Mouse (Mus musculus) heart, postnatal 0 days (tissue): Measurements from ENCODE around the gene Epha3. TPM values are rescaled to one million over a fixed set of nuclear protein-coding genes. Genes with fewer than 3 reads are reported as not detected.

Experiments used
- ATAC-seq: fragments of 200-750 bp; cut with Nextera tagmentation; 2 replicates; pipeline ENCODE4 v1.8.0; 2017; ENCODE audit warnings: low read depth, moderate number of reproducible peaks, moderate library complexity; ENCODE audit not compliant: insufficient read depth
- DNase-seq: peaks from one replicate; pipeline ENCODE4 v3.0.0-alpha.2; 2016; ENCODE audit warnings: low spot score
- H3K27ac ChIP-seq: fragments of 300-500 bp; sonication (generic); 2 replicates; pipeline ENCODE4 v1.5.1; 2014; ENCODE audit warnings: low read depth, mild to moderate bottlenecking
- H3K27me3 ChIP-seq: fragments of 300-500 bp; sonication (generic); 2 replicates; pipeline ENCODE4 v1.6.1; 2014; ENCODE audit warnings: low read length, mixed read lengths; ENCODE audit not compliant: control insufficient read depth, insufficient read depth
- H3K36me3 ChIP-seq: fragments of 300-500 bp; sonication (generic); replicated peaks from 2 replicates; pipeline ENCODE4 v1.6.1; 2014; ENCODE audit warnings: low read length, mixed read lengths; ENCODE audit not compliant: control insufficient read depth, insufficient read depth
- H3K4me1 ChIP-seq: fragments of 300-500 bp; sonication (generic); 2 replicates; pipeline ENCODE4 v1.6.1; 2014; ENCODE audit warnings: antibody characterized with exemption; ENCODE audit not compliant: control insufficient read depth, insufficient read depth
- H3K4me2 ChIP-seq: fragments of 300-500 bp; sonication (generic); 2 replicates; pipeline ENCODE4 v1.6.1; 2014; ENCODE audit warnings: low read depth, mild to moderate bottlenecking, low read length, moderate library complexity
- H3K4me3 ChIP-seq: fragments of 300-500 bp; sonication (generic); 2 replicates; pipeline ENCODE4 v1.5.1; 2014; ENCODE audit warnings: low read depth, low read length
- H3K9ac ChIP-seq: fragments of 300-500 bp; sonication (generic); replicated peaks from 2 replicates; pipeline ENCODE4 v1.6.1; 2014; ENCODE audit warnings: low read depth, low read length, mixed read lengths
- H3K9me3 ChIP-seq: fragments of 300-500 bp; sonication (generic); replicated peaks from 2 replicates; pipeline ENCODE4 v1.6.1; 2016; ENCODE audit warnings: low read length; ENCODE audit not compliant: control insufficient read depth
- CTCF ChIP-seq: IDR thresholded peaks from 2 replicates; pipeline ENCODE4 v1.5.1; 2016; ENCODE audit warnings: antibody characterized with exemption, control low read depth, low read depth
- EP300 ChIP-seq: IDR thresholded peaks from 2 replicates; pipeline ENCODE4 v1.6.1; 2016; ENCODE audit warnings: antibody characterized with exemption, low read depth
- WGBS: fragments of 180-500 bp; shearing (Covaris S2); extraction: QIAGEN DNeasy Blood & Tissue Kit; methylation state at CpG from one replicate; pipeline ENCODE4 v1.1.7; 2014; 5-methylcytosine and 5-hydroxymethylcytosine counted together
- polyA plus RNA-seq: library from polyadenylated mRNA; unstranded; fragments of >200 nt; fragmentation: Nextera tagmentation; extraction: Ambion mirVana; gene quantifications from 2 replicates; pipeline ENCODE4 v1.2.1, GENCODE M21; 2015
- total RNA-seq: library from RNA; depleted of rRNA; stranded (reverse); fragments of >200 nt; gene quantifications from 2 replicates; pipeline ENCODE4 v1.2.3, GENCODE M21; 2014; ENCODE audit warnings: low replicate concordance

The Epha3 gene
- total and polyA plus RNA-seq, 2 experiments from 2014 or later, result 1.8 to 3.4 TPM

DNA sequence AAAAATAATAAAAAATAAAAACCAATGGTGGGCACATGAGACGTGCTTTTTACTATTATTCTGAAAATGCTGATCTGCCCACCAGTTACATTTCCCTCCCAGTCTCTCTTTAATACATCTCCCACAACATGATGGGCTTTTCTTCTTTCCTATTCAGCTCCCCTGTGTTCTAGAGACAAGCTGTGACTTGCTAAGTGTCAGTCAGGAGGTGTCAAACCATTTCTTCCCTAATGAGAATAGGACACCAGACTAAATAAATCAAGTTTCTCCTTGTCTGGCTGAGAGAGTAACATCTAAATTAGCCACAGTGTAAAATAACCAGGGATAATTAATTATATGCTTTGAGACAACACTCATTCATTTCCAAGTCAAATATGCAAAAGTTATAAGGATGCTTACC is 144.7 kb downstream of the Epha3 start:
- TF ChIP-seq CTCF (no peak), EP300 (no peak)
- DNase-seq (no peak), ATAC-seq (no peak)
- H3K27me3 ChIP-seq, result no peaks in the 10 kb centered on the region
- H3K36me3 ChIP-seq, result no peaks in the 10 kb centered on the region
- no peak overlapping the region for H3K4me2 ChIP-seq
- no peak overlapping the region for H3K9ac ChIP-seq
- H3K4me3 ChIP-seq, result no peak overlapping the region
- no peaks in the 10 kb centered on the region for H3K9me3 ChIP-seq
- 84% methylated on average over 1 of the region's 1 CpGs for whole genome bisulfite sequencing
- no peaks in the 10 kb centered on the region for H3K4me1 ChIP-seq
- H3K27ac ChIP-seq, result no peak overlapping the region

- Histone ChIP-seq H3K9me3 (no peaks in the 10 kb centered on the region), H3K36me3 (no peaks in the 10 kb centered on the region), H3K27ac (no peak overlapping the region), H3K4me2 (no peak overlapping the region), H3K9ac (no peak overlapping the region), H3K27me3 (no peaks in the 10 kb centered on the region), H3K4me3 (no peak overlapping the region), H3K4me1 (0 out of 2 replicates have a peak, but pooled peaks cover 2% of the 10 kb centered on the region)
- no peak for TF ChIP-seq CTCF
- no peak for TF ChIP-seq EP300
- 94% methylated on average over 4 of the region's 4 CpGs for WGBS
- no peak for DNase-seq
- no peak for ATAC-seq
Observed at GRCm38 (mm10) chr16:63717317-63717716, 146.7 kb downstream of the Epha3 start.

DNA sequence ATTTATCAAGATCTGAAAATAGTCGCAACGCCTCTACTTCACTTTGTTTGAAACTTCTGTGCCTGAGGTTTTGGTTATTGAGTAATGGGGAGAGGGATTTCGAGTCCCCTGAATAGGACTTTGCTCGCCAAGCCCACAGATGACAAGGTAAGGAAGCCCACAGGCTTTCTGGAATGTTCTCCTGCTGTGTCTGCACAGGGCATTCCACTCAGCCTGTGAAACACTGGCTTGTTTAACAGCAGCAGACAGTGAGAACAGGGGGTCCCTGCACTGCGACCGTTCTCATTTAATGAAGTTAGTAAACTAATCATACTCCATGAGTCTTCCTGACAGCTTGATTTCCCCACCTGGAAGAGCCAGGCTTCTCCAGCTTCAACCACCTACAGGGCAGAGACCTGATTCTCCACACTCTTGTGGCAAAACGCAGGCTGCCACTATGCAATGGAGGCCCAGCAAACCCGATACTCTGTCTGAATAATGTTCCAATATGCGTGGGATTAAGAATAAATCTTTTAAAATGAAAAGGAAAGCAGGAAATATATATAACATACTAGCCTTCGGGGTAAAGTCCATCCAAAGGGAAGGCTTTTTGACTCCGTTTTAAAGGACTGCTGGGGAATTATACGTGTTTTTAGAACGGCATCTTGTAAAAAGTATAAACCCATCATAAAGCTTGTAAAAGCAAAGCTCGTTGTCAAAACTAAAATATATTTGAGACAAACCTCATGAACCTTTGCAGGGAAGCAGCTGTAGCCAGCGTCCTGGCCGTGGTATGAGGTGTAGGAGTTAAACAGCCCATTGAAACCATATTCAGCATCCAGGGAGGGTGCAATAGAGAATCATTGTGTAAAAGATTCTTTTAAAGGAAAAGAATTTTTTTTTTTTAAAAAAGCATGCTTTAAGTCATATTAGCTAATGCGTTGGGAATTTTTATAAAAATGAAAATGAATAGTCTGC is 156.8 kb downstream of the Epha3 start:
- H3K4me3 ChIP-seq, result no peak overlapping the region
- H3K9ac ChIP-seq, result no peak overlapping the region
- H3K36me3 ChIP-seq, result no peaks in the 10 kb centered on the region
- no peak for DNase-seq
- ATAC-seq, result no peak
- no peaks in the 10 kb centered on the region for H3K9me3 ChIP-seq
- 0 out of 2 replicates have a peak, but pooled peaks cover 1% of the 10 kb centered on the region for H3K4me1 ChIP-seq
- WGBS, result 80% methylated on average over 17 of the region's 17 CpGs
- no peak overlapping the region for H3K27ac ChIP-seq
- no peak overlapping the region for H3K4me2 ChIP-seq
- no peak for TF ChIP-seq CTCF
- no peak for TF ChIP-seq EP300
- H3K27me3 ChIP-seq, result no peaks in the 10 kb centered on the region

DNA sequence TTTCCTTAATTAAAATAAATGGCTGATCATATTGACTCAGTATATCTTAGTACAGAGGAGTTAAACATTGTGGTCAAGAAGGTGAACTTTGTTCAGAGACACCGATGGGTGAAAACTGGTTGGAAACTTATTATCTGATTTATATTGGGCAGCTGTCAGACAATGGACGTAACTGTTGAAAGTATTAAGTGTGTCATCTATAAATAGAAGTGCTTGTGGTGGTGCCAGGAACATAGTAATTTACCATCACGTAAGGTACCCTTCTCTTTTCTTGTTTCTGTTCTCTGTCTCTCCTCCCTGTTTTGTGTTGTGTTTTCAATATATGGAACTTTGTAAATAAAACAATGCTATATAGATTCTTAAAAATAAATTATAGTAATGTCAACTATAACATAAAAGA is 174.6 kb downstream of the Epha3 start:
- Histone ChIP-seq H3K4me1 (peaks cover 7% of the 10 kb centered on the region; the same call in 1 of the 2 replicates), H3K36me3 (no peaks in the 10 kb centered on the region), H3K4me2 (no peak overlapping the region), H3K4me3 (no peak overlapping the region), H3K27ac (peak overlapping the region; percentile 65), H3K9ac (no peak overlapping the region), H3K9me3 (no peaks in the 10 kb centered on the region), H3K27me3 (no peaks in the 10 kb centered on the region)
- DNase-seq, result peak; percentile 82
- TF ChIP-seq CTCF (no peak), EP300 (0 out of 2 replicates have a peak, but pooled peaks have one; percentile 60)
- 24% methylated on average over 3 of the region's 3 CpGs for WGBS
- ATAC-seq, result peak; percentile 79

DNA sequence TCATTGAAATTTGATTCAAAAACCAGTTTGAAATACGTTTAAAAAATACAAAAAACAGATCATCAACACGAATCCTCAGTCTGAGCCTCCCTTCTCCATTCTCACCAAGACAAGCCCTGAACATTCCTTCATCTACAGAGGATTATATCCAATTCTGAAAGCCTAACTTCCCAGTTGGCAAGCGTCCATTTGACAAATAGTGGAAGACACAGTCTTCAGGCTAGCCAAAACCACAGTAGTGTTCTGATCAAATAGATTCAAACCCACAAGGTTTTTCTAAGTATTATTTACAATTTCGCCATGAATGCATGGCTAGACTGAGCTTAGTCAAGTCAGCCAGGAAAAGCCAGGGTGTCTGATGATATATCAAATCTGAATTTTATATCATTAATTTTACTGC is 179.8 kb downstream of the Epha3 start:
- no peak overlapping the region for H3K4me3 ChIP-seq
- no peaks in the 10 kb centered on the region for H3K27me3 ChIP-seq
- peaks cover 7% of the 10 kb centered on the region; the same call in 1 of the 2 replicates for H3K4me1 ChIP-seq
- no peak for TF ChIP-seq CTCF
- no peak for TF ChIP-seq EP300
- no peak overlapping the region for H3K27ac ChIP-seq
- H3K36me3 ChIP-seq, result no peaks in the 10 kb centered on the region
- no peak overlapping the region for H3K4me2 ChIP-seq
- ATAC-seq (no peak), DNase-seq (no peak)
- 74% methylated on average over 4 of the region's 4 CpGs for WGBS
- H3K9me3 ChIP-seq, result no peaks in the 10 kb centered on the region
- H3K9ac ChIP-seq, result no peak overlapping the region
